Mouse (Mus musculus): ENCODE measurements around the gene Aup1. TPM values are rescaled to one million over a fixed set of nuclear protein-coding genes. Genes with fewer than 3 reads are reported as not detected.

The Aup1 gene
- total RNA-seq, 4 experiments from 2014 or later: 98.7 to 123 (median 111) TPM

GRCm38 (mm10) chr6:83103130-83103650 lies 48.9 kb downstream of the Aup1 start:
- peak in 1 of 2 experiments; percentile 28 for DNase-seq (ENCODE audit: low spot score in 2 of 2)

GRCm38 (mm10) chr6:83104158-83104557 lies 49.8 kb downstream of the Aup1 start:
- peak in 1 of 2 experiments; percentile 50 for DNase-seq (ENCODE audit: low spot score in 2 of 2)

Small RNA genes lying within 50 kb of the gene (microRNA-seq; reads per million reads assigned to microRNA genes)
- 0 reads per million in 2 experiments for gene Mir3470a
- 0 to 0.22 reads per million in 2 experiments for gene Mir7040

Other genes starting within 250 kb of the Aup1 start
- gene Sema4f, start 114.8 kb upstream of the Aup1 start, total RNA-seq (2022): 10 to 100 TPM; 35.0 to 36.1 (median 35.2) TPM
- gene M1ap, start 107.6 kb upstream of the Aup1 start, total RNA-seq (2022): under 1 TPM in 3 of 4 experiments, not detected in 1; 0.33 to 0.57 (median 0.48) TPM
- 1 to 10 TPM; 2.1 to 3.7 (median 2.9) TPM for gene Dok1, start 21.1 kb upstream of the Aup1 start, total RNA-seq (2022)
- 1 to 10 TPM; 2.0 to 4.3 (median 3.0) TPM for gene Loxl3, start 20.3 kb upstream of the Aup1 start, total RNA-seq (2022)
- 10 to 100 TPM; 47.7 to 53.7 (median 50.4) TPM for gene Htra2, start 752 bp downstream of the Aup1 start, total RNA-seq (2022)
- 1 to 10 TPM in 2 of 4 experiments, under 1 TPM in 2; 0.67 to 1.5 (median 1.1) TPM for gene Dqx1, start 3.3 kb downstream of the Aup1 start, total RNA-seq (2022)
- gene Tlx2, start 15.8 kb downstream of the Aup1 start, total RNA-seq (2022): not detected
- 10 to 100 TPM; 26.2 to 31.0 (median 27.2) TPM for gene Pcgf1, start 23.3 kb downstream of the Aup1 start, total RNA-seq (2022)
- gene Lbx2, start 31.8 kb downstream of the Aup1 start, total RNA-seq (2022): under 1 TPM in 1 of 4 experiments, not detected in 3; 0.77 TPM
- 10 to 100 TPM in 1 of 4 experiments, 1 to 10 TPM in 3; 6.5 to 10.1 (median 8.7) TPM for gene Ccdc142, start 47.1 kb downstream of the Aup1 start, total RNA-seq (2022)
- 1 to 10 TPM; 5.8 to 8.1 (median 6.4) TPM for gene Gm42688, start 47.1 kb downstream of the Aup1 start, total RNA-seq (2022)
- gene Mrpl53, start 54.5 kb downstream of the Aup1 start, total RNA-seq (2022): 10 to 100 TPM; 51.1 to 63.3 (median 54.2) TPM
- 10 to 100 TPM; 27.4 to 32.3 (median 31.3) TPM for gene Mogs, start 61.0 kb downstream of the Aup1 start, total RNA-seq (2022)
- 10 to 100 TPM; 36.5 to 47.4 (median 39.6) TPM for gene Wbp1, start 67.0 kb downstream of the Aup1 start, total RNA-seq (2022)
- gene Ino80b, start 70.9 kb downstream of the Aup1 start, total RNA-seq (2022): 10 to 100 TPM; 22.0 to 26.8 (median 25.4) TPM
- 100 to 1,000 TPM in 1 of 4 experiments, 10 to 100 TPM in 3; 91.4 to 114 (median 92.8) TPM for gene Rtkn, start 80.9 kb downstream of the Aup1 start, total RNA-seq (2022)
- gene Wdr54, start 101.9 kb downstream of the Aup1 start, total RNA-seq (2022): 10 to 100 TPM; 31.8 to 39.1 (median 34.5) TPM
- gene 1700003E16Rik, start 101.9 kb downstream of the Aup1 start, total RNA-seq (2022): 10 to 100 TPM; 26.4 to 29.4 (median 28.3) TPM
- gene Dctn1, start 111.4 kb downstream of the Aup1 start, total RNA-seq (2022): 100 to 1,000 TPM; 347 to 364 (median 356) TPM
- gene Slc4a5, start 165.3 kb downstream of the Aup1 start, total RNA-seq (2022): 1 to 10 TPM in 1 of 4 experiments, under 1 TPM in 3; 0.44 to 2.0 (median 0.79) TPM

All from left cerebral cortex, adult 8-10 months (tissue).